Mouse (Mus musculus): ENCODE data around the gene Bcap29. TPM values are rescaled to one million over a fixed set of nuclear protein-coding genes. Genes with fewer than 3 reads are reported as not detected.

Bcap29 gene
- total RNA-seq, 1 experiment = 19.8 TPM

DNA sequence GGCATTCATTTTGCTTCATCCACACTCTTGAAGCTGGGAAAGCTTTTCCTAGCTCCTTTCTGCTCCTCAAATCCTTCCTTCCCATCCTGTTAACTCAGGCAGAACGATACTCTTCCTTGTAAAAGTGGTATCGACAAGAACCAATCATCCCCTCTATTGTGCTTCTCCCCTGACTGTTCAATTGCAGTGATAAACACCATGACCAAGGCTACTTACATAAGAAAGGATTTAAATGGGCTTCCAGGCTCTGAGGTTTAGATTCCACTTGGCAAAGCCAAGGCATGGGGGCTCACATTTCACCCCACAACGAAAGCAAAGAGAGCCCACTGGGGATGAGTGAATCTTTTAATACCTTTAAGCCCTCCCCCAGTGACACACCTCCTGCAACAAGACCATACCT, 26.3 kb downstream of the Bcap29 start:
- Histone ChIP-seq H3K27ac (ENCODE audit: insufficient read depth, low read depth, low read length, poor library complexity, severe bottlenecking) (no peak overlapping the region), H3K9me3 (ENCODE audit: control insufficient read depth, insufficient read depth, low read depth, low read length) (no peaks in the 10 kb centered on the region), H3K4me3 (ENCODE audit: insufficient read depth in 1 of 2, low read depth in 1 of 2, low read length in 2 of 2, poor library complexity in 1 of 2, severe bottlenecking in 1 of 2) (no peak overlapping the region), H3K4me1 (ENCODE audit: control insufficient read depth in 2 of 2, insufficient read depth in 2 of 2, low read length in 2 of 2, poor library complexity in 1 of 2) (peaks cover 0 to 3% of the 10 kb centered on the region in 2 experiments; a peak in 1 of 4 replicates), H3K36me3 (ENCODE audit: control insufficient read depth, insufficient read depth, low read length, poor library complexity, severe bottlenecking) (no peaks in the 10 kb centered on the region), H3K9ac (ENCODE audit: insufficient read depth, low read depth, low read length, poor library complexity, severe bottlenecking) (no peak overlapping the region)
- in situ Hi-C loops (cut with MboI; ENCODE audit: low sequenced_read_pairs in 2 of 2, unreplicated experiment in 2 of 2) = no loop called here
- TF ChIP-seq ZNF384 (IDR thresholded peaks at IDR 0.05; ENCODE audit: low read depth, low read length) (no peak), HCFC1 (IDR thresholded peaks at IDR 0.05; ENCODE audit: borderline replicate concordance, insufficient read depth, low read length) (no peak), MAFK (IDR thresholded peaks at IDR 0.05; ENCODE audit: insufficient read depth, low read depth, low read length) (0 out of 2 replicates have a peak, but pooled peaks have one; percentile 8), CHD2 (IDR thresholded peaks at IDR 0.05; ENCODE audit: low read depth, low read length) (no peak)
- peak; percentile 51 for DNase-seq (ENCODE audit: low read depth, low spot score)

- Histone ChIP-seq H3K4me3 (ENCODE audit: insufficient read depth in 1 of 2, low read depth in 1 of 2, low read length in 2 of 2, poor library complexity in 1 of 2, severe bottlenecking in 1 of 2) (no peak overlapping the region), H3K9ac (ENCODE audit: insufficient read depth, low read depth, low read length, poor library complexity, severe bottlenecking) (no peak overlapping the region), H3K4me1 (ENCODE audit: control insufficient read depth in 2 of 2, insufficient read depth in 2 of 2, low read length in 2 of 2, poor library complexity in 1 of 2) (peaks cover 0 to 3% of the 10 kb centered on the region in 2 experiments; a peak in 1 of 4 replicates), H3K27ac (ENCODE audit: insufficient read depth, low read depth, low read length, poor library complexity, severe bottlenecking) (no peak overlapping the region), H3K36me3 (ENCODE audit: control insufficient read depth, insufficient read depth, low read length, poor library complexity, severe bottlenecking) (no peaks in the 10 kb centered on the region), H3K9me3 (ENCODE audit: control insufficient read depth, insufficient read depth, low read depth, low read length) (no peaks in the 10 kb centered on the region)
- DNase-seq (ENCODE audit: low read depth, low spot score) = no peak
- no peak for TF ChIP-seq MAFK (IDR thresholded peaks at IDR 0.05; ENCODE audit: insufficient read depth, low read depth, low read length)
- no peak for TF ChIP-seq ZNF384 (IDR thresholded peaks at IDR 0.05; ENCODE audit: low read depth, low read length)
- no peak for TF ChIP-seq ZC3H11A (IDR thresholded peaks at IDR 0.05; ENCODE audit: borderline replicate concordance, low read depth, low read length)
- no peak for TF ChIP-seq HCFC1 (IDR thresholded peaks at IDR 0.05; ENCODE audit: borderline replicate concordance, insufficient read depth, low read length)
- no peak for TF ChIP-seq CHD2 (IDR thresholded peaks at IDR 0.05; ENCODE audit: low read depth, low read length)
- in situ Hi-C loops (cut with MboI; ENCODE audit: low sequenced_read_pairs in 2 of 2, unreplicated experiment in 2 of 2) = no loop called here
These were observed 29.6 kb downstream of the Bcap29 start for GRCm38 (mm10) chr12:31604894-31605293.

DNA sequence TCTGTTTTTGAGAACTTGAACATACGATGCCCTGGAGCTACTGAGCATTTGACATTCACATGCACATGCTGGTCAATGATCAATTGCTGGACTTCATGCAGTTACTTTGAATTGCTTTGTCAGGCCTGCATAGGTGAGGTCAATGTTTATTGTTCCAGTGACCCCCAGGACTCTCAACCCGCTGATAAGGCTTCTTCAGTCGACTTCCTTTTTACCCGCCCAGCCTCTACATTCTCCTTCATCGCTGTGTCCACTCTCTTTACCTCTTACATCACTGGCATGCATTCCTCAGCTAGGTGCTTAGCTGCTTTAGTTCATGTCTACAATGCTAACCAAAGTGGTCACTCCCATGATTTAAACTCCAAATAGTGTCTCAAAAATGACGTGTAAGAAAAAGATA, 30.9 kb downstream of the Bcap29 start:
- in situ Hi-C loops (cut with MboI; ENCODE audit: low sequenced_read_pairs in 2 of 2, unreplicated experiment in 2 of 2) = no loop called here
- Histone ChIP-seq H3K9ac (ENCODE audit: insufficient read depth, low read depth, low read length, poor library complexity, severe bottlenecking) (no peak overlapping the region), H3K4me3 (ENCODE audit: insufficient read depth in 1 of 2, low read depth in 1 of 2, low read length in 2 of 2, poor library complexity in 1 of 2, severe bottlenecking in 1 of 2) (no peak overlapping the region), H3K27ac (ENCODE audit: insufficient read depth, low read depth, low read length, poor library complexity, severe bottlenecking) (no peak overlapping the region), H3K4me1 (ENCODE audit: control insufficient read depth in 2 of 2, insufficient read depth in 2 of 2, low read length in 2 of 2, poor library complexity in 1 of 2) (peaks cover 0 to 3% of the 10 kb centered on the region in 2 experiments; a peak in 1 of 4 replicates), H3K36me3 (ENCODE audit: control insufficient read depth, insufficient read depth, low read length, poor library complexity, severe bottlenecking) (no peaks in the 10 kb centered on the region), H3K9me3 (ENCODE audit: control insufficient read depth, insufficient read depth, low read depth, low read length) (no peaks in the 10 kb centered on the region)
- TF ChIP-seq CHD2 (IDR thresholded peaks at IDR 0.05; ENCODE audit: low read depth, low read length) (no peak), ZC3H11A (IDR thresholded peaks at IDR 0.05; ENCODE audit: borderline replicate concordance, low read depth, low read length) (no peak), HCFC1 (IDR thresholded peaks at IDR 0.05; ENCODE audit: borderline replicate concordance, insufficient read depth, low read length) (no peak), MAFK (IDR thresholded peaks at IDR 0.05; ENCODE audit: insufficient read depth, low read depth, low read length) (no peak), ZNF384 (IDR thresholded peaks at IDR 0.05; ENCODE audit: low read depth, low read length) (no peak)
- no peak for DNase-seq (ENCODE audit: low read depth, low spot score)

- H3K9ac ChIP-seq (ENCODE audit: insufficient read depth, low read depth, low read length, poor library complexity, severe bottlenecking) = no peak overlapping the region
- TF ChIP-seq CHD2 (IDR thresholded peaks at IDR 0.05; ENCODE audit: low read depth, low read length) (no peak), HCFC1 (IDR thresholded peaks at IDR 0.05; ENCODE audit: borderline replicate concordance, insufficient read depth, low read length) (no peak), ZNF384 (IDR thresholded peaks at IDR 0.05; ENCODE audit: low read depth, low read length) (no peak), ZC3H11A (IDR thresholded peaks at IDR 0.05; ENCODE audit: borderline replicate concordance, low read depth, low read length) (no peak), MAFK (IDR thresholded peaks at IDR 0.05; ENCODE audit: insufficient read depth, low read depth, low read length) (no peak)
- H3K9me3 ChIP-seq (ENCODE audit: control insufficient read depth, insufficient read depth, low read depth, low read length) = no peaks in the 10 kb centered on the region
- H3K27ac ChIP-seq (ENCODE audit: insufficient read depth, low read depth, low read length, poor library complexity, severe bottlenecking) = no peak overlapping the region
- H3K4me1 ChIP-seq (ENCODE audit: control insufficient read depth in 2 of 2, insufficient read depth in 2 of 2, low read length in 2 of 2, poor library complexity in 1 of 2) = peaks cover 0 to 6% of the 10 kb centered on the region in 2 experiments; a peak in 1 of 4 replicates
- in situ Hi-C loops (cut with MboI; ENCODE audit: low sequenced_read_pairs in 2 of 2, unreplicated experiment in 2 of 2) = no loop called here
- no peak for DNase-seq (ENCODE audit: low read depth, low spot score)
- H3K4me3 ChIP-seq (ENCODE audit: insufficient read depth in 1 of 2, low read depth in 1 of 2, low read length in 2 of 2, poor library complexity in 1 of 2, severe bottlenecking in 1 of 2) = no peak overlapping the region
- no peaks in the 10 kb centered on the region for H3K36me3 ChIP-seq (ENCODE audit: control insufficient read depth, insufficient read depth, low read length, poor library complexity, severe bottlenecking)
These were observed 40.2 kb downstream of the Bcap29 start for GRCm38 (mm10) chr12:31594296-31594695.

GRCm38 (mm10) chr12:31592011-31592410, 42.4 kb downstream of the Bcap29 start:
- TF ChIP-seq MAFK (IDR thresholded peaks at IDR 0.05; ENCODE audit: insufficient read depth, low read depth, low read length) (no peak), ZC3H11A (IDR thresholded peaks at IDR 0.05; ENCODE audit: borderline replicate concordance, low read depth, low read length) (no peak), CHD2 (IDR thresholded peaks at IDR 0.05; ENCODE audit: low read depth, low read length) (no peak), HCFC1 (IDR thresholded peaks at IDR 0.05; ENCODE audit: borderline replicate concordance, insufficient read depth, low read length) (no peak), ZNF384 (IDR thresholded peaks at IDR 0.05; ENCODE audit: low read depth, low read length) (no peak)
- no peak for DNase-seq (ENCODE audit: low read depth, low spot score)
- in situ Hi-C loops (cut with MboI; ENCODE audit: low sequenced_read_pairs in 2 of 2, unreplicated experiment in 2 of 2) = no loop called here
- Histone ChIP-seq H3K4me3 (ENCODE audit: insufficient read depth in 1 of 2, low read depth in 1 of 2, low read length in 2 of 2, poor library complexity in 1 of 2, severe bottlenecking in 1 of 2) (no peak overlapping the region), H3K36me3 (ENCODE audit: control insufficient read depth, insufficient read depth, low read length, poor library complexity, severe bottlenecking) (no peaks in the 10 kb centered on the region), H3K9me3 (ENCODE audit: control insufficient read depth, insufficient read depth, low read depth, low read length) (no peaks in the 10 kb centered on the region), H3K27ac (ENCODE audit: insufficient read depth, low read depth, low read length, poor library complexity, severe bottlenecking) (no peak overlapping the region), H3K4me1 (ENCODE audit: control insufficient read depth in 2 of 2, insufficient read depth in 2 of 2, low read length in 2 of 2, poor library complexity in 1 of 2) (peaks cover 0 to 6% of the 10 kb centered on the region in 2 experiments; a peak in 1 of 4 replicates), H3K9ac (ENCODE audit: insufficient read depth, low read depth, low read length, poor library complexity, severe bottlenecking) (no peak overlapping the region)
